Mouse (Mus musculus) heart, adult 11 months (tissue): ENCODE results near the gene Pik3r5.

ENCODE experiments used
- DNase-seq: peaks from one replicate; pipeline ENCODE4 v3.0.0; 2022

The Pik3r5 gene

GRCm38 (mm10) chr11:68532773-68533172 is 100.9 kb downstream of the Pik3r5 start:
- peak; percentile 89 for DNase-seq

GRCm38 (mm10) chr11:68533971-68534475 is 102.1 kb downstream of the Pik3r5 start:
- peak; percentile 90 for DNase-seq

DNA sequence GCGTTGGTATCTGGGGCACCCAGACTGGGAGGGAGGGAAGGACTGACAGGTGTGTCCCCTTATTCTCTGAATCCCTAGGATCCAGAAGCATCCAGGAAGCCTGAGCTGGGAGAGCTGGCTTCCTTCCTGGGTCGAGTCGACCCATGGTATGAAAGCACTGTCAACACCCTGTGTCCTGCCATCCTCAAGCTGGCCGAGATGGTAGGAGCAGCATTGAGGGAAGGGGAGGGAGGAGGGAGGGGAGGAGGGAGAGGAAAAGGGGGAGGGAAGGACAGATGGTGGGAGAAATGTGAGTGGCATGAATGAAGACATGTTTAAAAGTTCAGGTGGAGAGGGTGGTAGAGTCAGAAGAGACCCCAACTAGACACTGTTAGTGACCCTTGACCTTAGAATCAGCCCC is 104.1 kb downstream of the Pik3r5 start:
- DNase-seq = peak; percentile 85

DNA sequence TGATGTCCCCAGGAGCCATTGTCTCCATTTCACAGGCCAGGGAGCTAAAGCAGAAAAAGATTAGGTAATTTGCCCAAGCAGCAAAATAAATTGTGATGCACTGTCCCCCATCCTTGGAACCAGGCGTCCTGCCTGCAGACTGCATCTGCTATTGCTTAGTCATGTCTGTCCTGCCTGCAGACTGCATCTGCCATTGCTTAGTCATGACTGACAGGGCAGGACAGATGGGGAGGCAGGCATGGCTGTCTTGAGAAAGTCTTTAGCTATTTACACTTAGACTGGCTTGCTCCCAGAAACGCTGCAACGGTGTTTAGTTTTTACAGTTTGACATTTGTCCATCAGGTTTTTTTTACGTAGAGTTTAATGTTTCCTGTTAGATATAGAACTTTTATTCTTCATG is 104.5 kb downstream of the Pik3r5 start:
- DNase-seq = peak; percentile 79

- peak; percentile 65 for DNase-seq
Measured at GRCm38 (mm10) chr11:68539621-68540020, 107.7 kb downstream of the Pik3r5 start.

GRCm38 (mm10) chr11:68544554-68544953 is 112.6 kb downstream of the Pik3r5 start:
- DNase-seq = peak; percentile 92

- no peak for DNase-seq
Measured at GRCm38 (mm10) chr11:68545172-68545571, 113.3 kb downstream of the Pik3r5 start.

GRCm38 (mm10) chr11:68545682-68546222 is 113.8 kb downstream of the Pik3r5 start:
- DNase-seq = peak; percentile 86
